Mouse (Mus musculus) stomach, postnatal 0 days (tissue): ENCODE results near the gene Gm45062. TPM values are rescaled to one million over a fixed set of nuclear protein-coding genes. Genes with fewer than 3 reads are reported as not detected.

Experiments used
- ATAC-seq: fragments of 200-750 bp; cut with Nextera tagmentation; 2 replicates; pipeline ENCODE4 v1.8.0; 2017; ENCODE audit not compliant: low FRiP score, low TSS enrichment
- DNase-seq: peaks from one replicate; pipeline ENCODE4 v3.0.0-alpha.2; 2016; ENCODE audit warnings: low spot score
- H3K27ac ChIP-seq: fragments of 300-500 bp; sonication (generic); replicated peaks from 2 replicates; pipeline ENCODE4 v1.5.1; 2014; ENCODE audit warnings: mild to moderate bottlenecking, control low read depth
- H3K27me3 ChIP-seq: fragments of 300-500 bp; sonication (generic); 2 replicates; pipeline ENCODE4 v1.6.1; 2014; ENCODE audit warnings: low read length; ENCODE audit not compliant: control insufficient read depth, insufficient read depth
- H3K36me3 ChIP-seq: fragments of 300-500 bp; sonication (generic); 2 replicates; pipeline ENCODE4 v1.6.1; 2014; ENCODE audit warnings: low read length, mixed read lengths; ENCODE audit not compliant: control insufficient read depth, insufficient read depth
- H3K4me1 ChIP-seq: fragments of 300-500 bp; sonication (generic); replicated peaks from 2 replicates; pipeline ENCODE4 v1.6.1; 2014; ENCODE audit warnings: antibody characterized with exemption; ENCODE audit not compliant: control insufficient read depth, insufficient read depth
- H3K4me2 ChIP-seq: fragments of 300-500 bp; sonication (generic); replicated peaks from 2 replicates; pipeline ENCODE4 v1.6.1; 2014; ENCODE audit warnings: low read depth, mild to moderate bottlenecking, control low read depth, moderate library complexity
- H3K4me3 ChIP-seq: fragments of 300-500 bp; sonication (generic); 2 replicates; pipeline ENCODE4 v1.5.1; 2014; ENCODE audit warnings: low read depth, low read length, control low read depth
- H3K9ac ChIP-seq: fragments of 300-500 bp; sonication (generic); 2 replicates; pipeline ENCODE4 v1.6.1; 2014; ENCODE audit warnings: mild to moderate bottlenecking, low read length, control low read depth, mixed read lengths
- H3K9me3 ChIP-seq: fragments of 300-500 bp; sonication (generic); 2 replicates; pipeline ENCODE4 v1.6.1; 2016; ENCODE audit warnings: low read length; ENCODE audit not compliant: control insufficient read depth
- CTCF ChIP-seq: IDR thresholded peaks from 2 replicates; pipeline ENCODE4 v1.5.1; 2016; ENCODE audit warnings: antibody characterized with exemption, low read depth, mild to moderate bottlenecking, moderate library complexity
- EP300 ChIP-seq: optimal IDR thresholded peaks from 2 replicates; pipeline ENCODE3; 2016; ENCODE audit warnings: antibody characterized with exemption
- WGBS: fragments of 180-500 bp; shearing (Covaris S2); extraction: QIAGEN DNeasy Blood & Tissue Kit; methylation state at CpG from one replicate; pipeline ENCODE4 v1.1.7; 2014; 5-methylcytosine and 5-hydroxymethylcytosine counted together
- polyA plus RNA-seq: library from polyadenylated mRNA; unstranded; fragments of >200 nt; fragmentation: Nextera tagmentation; extraction: Ambion mirVana; gene quantifications from 2 replicates; pipeline ENCODE4 v1.2.1, GENCODE M21; 2015

The Gm45062 gene
- polyA plus RNA-seq, 1 experiment from 2014 or later, result 1.9 TPM

GRCm38 (mm10) chr6:8544822-8545221 lies 285.6 kb downstream of the Gm45062 start:
- DNase-seq, result no peak
- TF ChIP-seq CTCF (no peak), EP300 (no peak)
- no peaks in the 10 kb centered on the region for H3K4me1 ChIP-seq
- 89% methylated on average over 5 of the region's 5 CpGs for WGBS
- ATAC-seq, result no peak
- H3K9ac ChIP-seq, result no peak overlapping the region
- no peaks in the 10 kb centered on the region for H3K27me3 ChIP-seq
- H3K27ac ChIP-seq, result no peak overlapping the region
- H3K36me3 ChIP-seq, result no peaks in the 10 kb centered on the region
- H3K9me3 ChIP-seq, result no peaks in the 10 kb centered on the region
- H3K4me3 ChIP-seq, result no peak overlapping the region
- H3K4me2 ChIP-seq, result no peak overlapping the region

- H3K27me3 ChIP-seq, result no peaks in the 10 kb centered on the region
- TF ChIP-seq CTCF, result no peak
- TF ChIP-seq EP300, result no peak
- DNase-seq, result no peak
- 93% methylated on average over 7 of the region's 7 CpGs for WGBS
- no peaks in the 10 kb centered on the region for H3K9me3 ChIP-seq
- no peaks in the 10 kb centered on the region for H3K36me3 ChIP-seq
- no peak overlapping the region for H3K4me2 ChIP-seq
- H3K27ac ChIP-seq, result no peak overlapping the region
- H3K9ac ChIP-seq, result no peak overlapping the region
- H3K4me1 ChIP-seq, result no peaks in the 10 kb centered on the region
- no peak overlapping the region for H3K4me3 ChIP-seq
- no peak for ATAC-seq
These were observed 286.5 kb downstream of the Gm45062 start for GRCm38 (mm10) chr6:8545780-8546179.

- Histone ChIP-seq H3K9ac (no peak overlapping the region), H3K36me3 (no peaks in the 10 kb centered on the region), H3K9me3 (no peaks in the 10 kb centered on the region), H3K4me2 (no peak overlapping the region), H3K4me3 (no peak overlapping the region), H3K27me3 (no peaks in the 10 kb centered on the region), H3K27ac (no peak overlapping the region), H3K4me1 (no peaks in the 10 kb centered on the region)
- 88% methylated on average over 2 of the region's 2 CpGs for WGBS
- DNase-seq (no peak), ATAC-seq (no peak)
- no peak for TF ChIP-seq CTCF
- no peak for TF ChIP-seq EP300
These were observed 291.9 kb downstream of the Gm45062 start for GRCm38 (mm10) chr6:8551155-8551554.

DNA sequence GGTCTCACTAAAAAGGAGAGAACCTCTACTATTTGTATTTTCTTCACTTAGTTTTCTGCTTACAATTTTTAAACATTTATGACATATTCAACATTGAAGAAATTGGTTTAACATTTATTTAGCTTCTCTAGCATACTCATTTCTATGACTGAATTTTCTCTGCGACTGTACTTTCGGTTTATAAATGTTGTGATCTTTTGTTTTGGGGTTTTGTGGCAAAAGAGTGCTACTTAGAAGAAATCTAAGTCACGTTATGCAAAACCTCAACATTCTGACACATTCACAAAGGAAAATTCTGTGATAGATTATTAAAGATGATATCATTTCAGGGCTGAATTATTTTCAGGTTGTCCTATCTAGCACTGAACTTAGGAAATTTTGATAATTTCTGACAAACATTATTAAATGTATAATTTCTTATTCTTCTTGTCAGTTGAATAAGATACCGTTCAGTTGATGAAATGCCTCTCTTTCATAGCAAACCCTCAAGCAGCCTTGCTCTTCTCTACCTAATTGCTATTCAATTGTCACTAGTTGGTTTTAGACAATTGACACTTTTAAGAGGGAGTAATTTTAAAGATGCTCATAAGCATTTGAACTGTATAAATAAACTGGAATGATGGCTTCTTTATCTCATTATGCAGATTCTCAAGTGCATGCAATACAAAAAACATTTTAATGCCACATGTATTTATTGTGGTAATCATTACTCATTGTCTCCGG lies 297.8 kb downstream of the Gm45062 start:
- no peaks in the 10 kb centered on the region for H3K4me1 ChIP-seq
- H3K9me3 ChIP-seq, result no peaks in the 10 kb centered on the region
- DNase-seq, result no peak
- TF ChIP-seq CTCF, result no peak
- TF ChIP-seq EP300, result no peak
- no peaks in the 10 kb centered on the region for H3K36me3 ChIP-seq
- no peaks in the 10 kb centered on the region for H3K27me3 ChIP-seq
- H3K4me3 ChIP-seq, result no peak overlapping the region
- 93% methylated on average over 5 of the region's 5 CpGs for WGBS
- H3K9ac ChIP-seq, result no peak overlapping the region
- H3K4me2 ChIP-seq, result no peak overlapping the region
- ATAC-seq, result no peak
- H3K27ac ChIP-seq, result no peak overlapping the region

DNA sequence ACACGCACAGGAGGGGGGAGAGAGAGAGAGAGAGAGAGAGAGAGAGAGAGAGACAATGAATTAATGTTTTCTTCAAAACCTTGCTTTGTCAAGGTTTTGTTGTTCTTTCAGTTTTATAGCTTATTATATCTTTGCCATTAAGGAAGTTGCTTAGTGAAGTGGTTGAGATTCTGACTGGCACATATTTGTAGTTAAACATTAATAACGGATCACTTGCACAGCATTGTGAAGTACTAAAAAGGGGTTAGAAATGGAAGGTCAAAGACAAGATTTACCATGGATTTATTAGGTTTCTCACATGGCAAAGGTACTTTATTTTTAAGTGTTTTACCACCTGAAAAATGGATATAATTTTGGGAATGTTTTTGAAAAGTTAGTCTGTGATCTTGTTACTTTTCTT lies 301.4 kb downstream of the Gm45062 start:
- Histone ChIP-seq H3K27ac (no peak overlapping the region), H3K27me3 (no peaks in the 10 kb centered on the region), H3K9ac (no peak overlapping the region), H3K4me2 (no peak overlapping the region), H3K4me1 (no peaks in the 10 kb centered on the region), H3K4me3 (no peak overlapping the region), H3K9me3 (no peaks in the 10 kb centered on the region), H3K36me3 (no peaks in the 10 kb centered on the region)
- ATAC-seq (no peak), DNase-seq (no peak)
- WGBS, result 77% methylated on average over 2 of the region's 2 CpGs
- no peak for TF ChIP-seq EP300
- no peak for TF ChIP-seq CTCF

GRCm38 (mm10) chr6:8582377-8582776 lies 323.1 kb downstream of the Gm45062 start:
- no peaks in the 10 kb centered on the region for H3K27me3 ChIP-seq
- DNase-seq (no peak), ATAC-seq (no peak)
- no peaks in the 10 kb centered on the region for H3K4me1 ChIP-seq
- no peak overlapping the region for H3K4me3 ChIP-seq
- no peaks in the 10 kb centered on the region for H3K36me3 ChIP-seq
- no peak overlapping the region for H3K27ac ChIP-seq
- H3K9me3 ChIP-seq, result no peaks in the 10 kb centered on the region
- WGBS, result 96% methylated on average over 9 of the region's 9 CpGs
- TF ChIP-seq CTCF (no peak), EP300 (no peak)
- no peak overlapping the region for H3K4me2 ChIP-seq
- H3K9ac ChIP-seq, result no peak overlapping the region
